Mouse (Mus musculus): ENCODE results near the gene Rassf1. TPM values are rescaled to one million over a fixed set of nuclear protein-coding genes. Genes with fewer than 3 reads are reported as not detected.
A peak's percentile ranks its signal among the peaks of the same experiment; 100 is the strongest.
"Not testable (repeated sequence)": the region's sequence is repeated elsewhere in the genome, so short reads cannot be mapped to it uniquely, and the experiment has no call there.

Gene Rassf1
- polyA plus RNA-seq, 1 experiment from 2014 or later, result 66.5 TPM

DNA sequence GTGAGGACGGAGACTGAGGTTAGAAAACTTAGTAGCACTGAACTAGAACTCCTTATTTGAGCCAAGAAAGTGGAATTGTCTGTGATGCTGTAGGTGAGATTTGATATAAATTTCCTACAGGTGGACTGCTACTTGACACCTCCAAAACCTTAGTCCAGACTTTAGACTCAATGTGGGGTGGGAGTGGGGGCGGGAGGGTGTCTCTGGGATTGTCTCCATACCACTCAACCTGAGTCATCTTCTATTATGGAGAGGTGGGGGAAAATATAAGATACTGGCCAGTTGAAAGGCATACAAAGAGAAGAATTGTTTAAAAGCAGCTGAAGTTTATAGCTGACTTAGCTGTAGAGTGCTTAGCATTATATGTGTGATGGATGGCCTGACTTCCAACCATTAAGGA lies 4.3 kb downstream of the Rassf1 start:
- ATAC-seq (ENCODE audit: low read depth), result no peak

DNA sequence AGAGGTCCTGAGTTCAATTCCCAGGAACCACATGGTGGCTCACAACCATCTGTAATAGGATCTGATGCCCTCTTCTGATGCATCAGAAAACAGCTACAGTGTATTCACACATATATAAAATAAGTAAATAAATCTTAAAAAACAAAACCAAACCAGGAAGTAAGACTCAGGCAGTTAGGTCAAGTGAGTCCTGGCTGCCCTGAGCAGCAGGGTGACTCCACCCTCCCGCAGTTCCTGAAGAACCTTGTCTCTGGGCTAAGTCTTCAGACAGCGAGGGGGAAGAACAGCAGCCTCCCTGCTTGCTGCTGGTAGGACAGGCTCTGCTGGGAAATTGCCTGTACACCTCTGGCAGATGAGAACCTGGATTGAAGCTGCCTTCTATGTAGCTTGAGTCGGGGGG lies 5.0 kb downstream of the Rassf1 start:
- H3K9ac ChIP-seq (ENCODE audit: low read depth, low read length), result peak overlapping the region; percentile 92; the same call in 1 of the 2 replicates
- 69% methylated on average over 3 of the region's 3 CpGs for WGBS
- ATAC-seq (ENCODE audit: low read depth), result no peak

More for the DNA sequence above, 4.3 kb downstream of the Rassf1 start:
- peak overlapping the region; percentile 90 for H3K4me2 ChIP-seq (ENCODE audit: low read depth, low read length)
- H3K4me3 ChIP-seq (ENCODE audit: low read depth, low read length), result peak overlapping the region; percentile 83
- WGBS, result 42% methylated on average over 2 of the region's 2 CpGs
- no peaks in the 10 kb centered on the region for H3K27me3 ChIP-seq (replicated peaks; ENCODE audit: control insufficient read depth, insufficient read depth, low read length)
- peak overlapping the region; percentile 98 for H3K27ac ChIP-seq (replicated peaks; ENCODE audit: low read depth, low read length)
- peaks cover 43% of the 10 kb centered on the region for H3K4me1 ChIP-seq (ENCODE audit: control insufficient read depth, insufficient read depth, low read length)
- H3K9me3 ChIP-seq (ENCODE audit: control insufficient read depth, low read length), result no peaks in the 10 kb centered on the region
- no peak for DNase-seq (ENCODE audit: low spot score)
- H3K36me3 ChIP-seq (ENCODE audit: control insufficient read depth, insufficient read depth, low read length), result peaks cover 42% of the 10 kb centered on the region
- H3K9ac ChIP-seq (ENCODE audit: low read depth, low read length), result peak overlapping the region; percentile 92

DNA sequence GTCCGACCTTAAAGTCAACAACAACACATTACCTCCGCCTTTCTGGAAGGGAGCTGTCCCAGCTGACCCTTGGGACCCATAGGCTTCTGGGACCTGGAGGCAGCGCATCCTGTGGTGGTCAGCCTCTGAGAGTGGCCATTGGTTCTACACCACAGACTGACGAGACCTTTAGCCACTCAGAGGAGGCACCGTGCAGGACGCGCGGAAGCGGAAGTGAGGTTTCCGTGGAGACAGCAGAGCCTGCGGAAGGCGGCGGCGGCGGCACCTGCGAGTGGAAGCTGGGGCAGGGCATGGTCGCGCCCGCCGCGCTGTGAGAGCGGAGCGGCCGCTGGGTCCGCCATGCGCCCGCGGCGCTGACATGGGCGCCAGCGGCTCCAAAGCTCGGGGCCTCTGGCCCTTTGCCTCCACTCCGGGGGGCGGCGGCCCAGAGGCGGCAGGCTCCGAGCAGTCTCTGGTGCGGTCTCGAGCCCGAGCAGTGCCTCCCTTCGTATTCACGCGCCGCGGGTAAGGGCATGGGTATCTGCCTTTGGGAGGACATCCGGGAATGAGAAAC lies 11.8 kb downstream of the Rassf1 start, which contains the start of gene Tusc2:
Gene Tusc2, plus strand, starts transcription at position 227 of the 553 bp plus-strand sequence.
- peak within 1 kb of the TSS; percentile 35; the same call in 1 of the 2 replicates for H3K27ac ChIP-seq (replicated peaks; ENCODE audit: low read depth, low read length)
- no peaks in the 10 kb centered on the region for H3K27me3 ChIP-seq (replicated peaks; ENCODE audit: control insufficient read depth, insufficient read depth, low read length)
- H3K9ac ChIP-seq (ENCODE audit: low read depth, low read length), result peak within 1 kb of the TSS; percentile 83
- H3K4me2 ChIP-seq (ENCODE audit: low read depth, low read length), result peak within 1 kb of the TSS; percentile 84
- H3K4me3 ChIP-seq (ENCODE audit: low read depth, low read length), result peak within 1 kb of the TSS; percentile 83
- 0% methylated on average over 26 of the region's 46 CpGs for WGBS
- peaks cover 17% of the 10 kb centered on the region for H3K4me1 ChIP-seq (ENCODE audit: control insufficient read depth, insufficient read depth, low read length)
- ATAC-seq (ENCODE audit: low read depth) (peak; percentile 96), DNase-seq (ENCODE audit: low spot score) (peak; percentile 97)
- peaks cover 65% of the 10 kb centered on the region for H3K36me3 ChIP-seq (ENCODE audit: control insufficient read depth, insufficient read depth, low read length)
- H3K9me3 ChIP-seq (ENCODE audit: control insufficient read depth, low read length), result no peaks in the 10 kb centered on the region

More for the DNA sequence above, 5.0 kb downstream of the Rassf1 start:
- peaks cover 37% of the 10 kb centered on the region for H3K4me1 ChIP-seq (ENCODE audit: control insufficient read depth, insufficient read depth, low read length)
- H3K27ac ChIP-seq (replicated peaks; ENCODE audit: low read depth, low read length), result no peak overlapping the region
- H3K4me3 ChIP-seq (ENCODE audit: low read depth, low read length), result peak overlapping the region; percentile 83
- H3K9me3 ChIP-seq (ENCODE audit: control insufficient read depth, low read length), result no peaks in the 10 kb centered on the region
- no peaks in the 10 kb centered on the region for H3K27me3 ChIP-seq (replicated peaks; ENCODE audit: control insufficient read depth, insufficient read depth, low read length)
- peak overlapping the region; percentile 90 for H3K4me2 ChIP-seq (ENCODE audit: low read depth, low read length)
- no peak for DNase-seq (ENCODE audit: low spot score)
- peaks cover 49% of the 10 kb centered on the region for H3K36me3 ChIP-seq (ENCODE audit: control insufficient read depth, insufficient read depth, low read length)

DNA sequence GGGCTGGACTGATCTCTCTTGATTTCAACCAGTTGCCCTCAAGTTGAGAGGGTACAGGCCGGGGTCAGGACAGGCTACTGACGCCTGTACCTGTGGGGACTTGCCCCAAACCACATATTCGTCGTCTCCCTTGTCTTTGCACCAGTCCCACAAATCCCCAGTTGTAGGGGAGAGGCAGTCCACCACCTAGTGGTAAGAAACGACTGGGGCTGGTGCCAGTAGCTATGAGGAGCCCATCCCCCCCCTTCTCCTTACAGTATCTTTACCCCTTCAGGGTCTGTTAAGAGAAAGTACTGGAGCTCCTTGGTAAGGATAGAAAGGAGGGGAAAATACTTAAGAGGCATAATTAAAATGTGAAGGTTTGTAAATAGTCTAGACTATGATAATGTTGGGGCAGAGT lies 14.2 kb downstream of the Rassf1 start:
- 46% methylated on average over 5 of the region's 5 CpGs for WGBS
- not testable (repeated sequence) for DNase-seq (ENCODE audit: low spot score); H3K9ac ChIP-seq (ENCODE audit: low read depth, low read length); H3K27me3 ChIP-seq (replicated peaks; ENCODE audit: control insufficient read depth, insufficient read depth, low read length); ATAC-seq (ENCODE audit: low read depth); H3K9me3 ChIP-seq (ENCODE audit: control insufficient read depth, low read length); H3K27ac ChIP-seq (replicated peaks; ENCODE audit: low read depth, low read length)
- peaks cover 25% of the 10 kb centered on the region for H3K4me1 ChIP-seq (ENCODE audit: control insufficient read depth, insufficient read depth, low read length)
- 0 out of 2 replicates have a peak overlapping the region, but pooled peaks have one; percentile 1 for H3K4me3 ChIP-seq (ENCODE audit: low read depth, low read length)
- H3K4me2 ChIP-seq (ENCODE audit: low read depth, low read length), result peak overlapping the region; percentile 10; the same call in 1 of the 2 replicates
- peaks cover 42% of the 10 kb centered on the region for H3K36me3 ChIP-seq (ENCODE audit: control insufficient read depth, insufficient read depth, low read length)

DNA sequence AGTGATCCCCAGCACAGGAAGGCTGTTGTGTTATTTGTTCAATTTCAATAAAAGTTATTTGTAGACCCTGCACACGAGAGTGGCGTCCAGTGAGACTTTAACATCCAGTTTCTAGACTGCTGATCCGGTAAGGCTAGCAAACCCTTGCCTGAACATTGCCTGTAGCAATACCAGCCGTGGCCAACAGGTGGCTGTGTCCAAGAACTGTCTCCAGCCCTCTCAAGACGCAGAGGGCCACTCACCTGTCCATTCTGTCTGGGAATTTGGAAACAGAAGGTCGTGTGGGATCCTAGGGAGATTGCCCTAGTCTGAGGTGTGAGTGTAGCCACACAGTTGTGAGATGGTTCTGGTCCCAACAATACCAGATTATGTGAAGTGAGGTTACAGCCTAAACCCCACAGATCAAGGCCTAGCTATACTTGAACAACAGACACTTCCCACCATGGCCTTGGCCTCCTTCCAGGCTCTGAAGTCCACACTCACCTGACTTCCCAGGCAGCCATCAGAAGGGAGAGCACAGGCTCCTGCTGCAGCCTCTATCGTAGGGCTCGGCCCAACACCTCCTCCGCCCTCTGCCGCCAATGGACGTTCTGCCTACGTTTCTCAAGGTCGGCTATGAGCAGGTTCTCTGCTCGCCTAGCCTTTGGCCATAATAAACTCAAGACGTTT lies 14.8 kb downstream of the Rassf1 start:
- H3K9ac ChIP-seq (ENCODE audit: low read depth, low read length), result no peak overlapping the region
- no peak for ATAC-seq (ENCODE audit: low read depth)

DNA sequence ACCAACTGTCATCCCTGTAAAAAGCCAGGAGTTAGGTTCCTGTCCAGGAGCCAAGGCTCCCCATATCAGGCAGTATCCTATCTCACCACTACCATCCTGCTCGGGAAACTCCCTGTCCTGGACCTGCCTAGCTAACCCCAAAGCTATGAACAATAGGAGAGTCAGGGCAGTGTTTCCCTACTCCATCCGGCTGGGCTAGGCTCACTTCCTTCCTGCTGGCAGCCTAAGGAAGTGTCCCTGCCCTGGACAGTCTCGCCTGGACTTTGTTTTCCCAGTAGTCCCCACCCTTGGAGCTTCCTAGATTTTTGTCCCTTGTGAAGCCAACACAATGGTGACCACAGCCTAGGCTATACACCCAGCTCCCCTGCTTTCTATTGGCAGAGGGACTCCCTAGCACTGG lies 15.5 kb downstream of the Rassf1 start:
- Histone ChIP-seq H3K27ac (replicated peaks; ENCODE audit: low read depth, low read length) (peak overlapping the region; percentile 88), H3K9me3 (ENCODE audit: control insufficient read depth, low read length) (no peaks in the 10 kb centered on the region), H3K27me3 (replicated peaks; ENCODE audit: control insufficient read depth, insufficient read depth, low read length) (no peaks in the 10 kb centered on the region), H3K4me1 (ENCODE audit: control insufficient read depth, insufficient read depth, low read length) (peaks cover 32% of the 10 kb centered on the region), H3K4me2 (ENCODE audit: low read depth, low read length) (0 out of 2 replicates have a peak overlapping the region, but pooled peaks have one; percentile 63), H3K36me3 (ENCODE audit: control insufficient read depth, insufficient read depth, low read length) (peaks cover 41% of the 10 kb centered on the region), H3K4me3 (ENCODE audit: low read depth, low read length) (no peak overlapping the region), H3K9ac (ENCODE audit: low read depth, low read length) (no peak overlapping the region)
- DNase-seq (ENCODE audit: low spot score), result no peak
- no peak for ATAC-seq (ENCODE audit: low read depth)
- 51% methylated on average over 3 of the region's 3 CpGs for WGBS

More for the DNA sequence above, 14.8 kb downstream of the Rassf1 start:
- WGBS, result 59% methylated on average over 15 of the region's 15 CpGs
- Histone ChIP-seq H3K36me3 (ENCODE audit: control insufficient read depth, insufficient read depth, low read length) (peaks cover 42% of the 10 kb centered on the region), H3K4me1 (ENCODE audit: control insufficient read depth, insufficient read depth, low read length) (peaks cover 32% of the 10 kb centered on the region), H3K27me3 (replicated peaks; ENCODE audit: control insufficient read depth, insufficient read depth, low read length) (no peaks in the 10 kb centered on the region), H3K27ac (replicated peaks; ENCODE audit: low read depth, low read length) (no peak overlapping the region; the same call in 1 of the 2 replicates), H3K4me2 (ENCODE audit: low read depth, low read length) (peak overlapping the region; percentile 10; the same call in 1 of the 2 replicates), H3K9me3 (ENCODE audit: control insufficient read depth, low read length) (no peaks in the 10 kb centered on the region), H3K4me3 (ENCODE audit: low read depth, low read length) (0 out of 2 replicates have a peak overlapping the region, but pooled peaks have one; percentile 1)
- DNase-seq (ENCODE audit: low spot score), result peak; percentile 73

DNA sequence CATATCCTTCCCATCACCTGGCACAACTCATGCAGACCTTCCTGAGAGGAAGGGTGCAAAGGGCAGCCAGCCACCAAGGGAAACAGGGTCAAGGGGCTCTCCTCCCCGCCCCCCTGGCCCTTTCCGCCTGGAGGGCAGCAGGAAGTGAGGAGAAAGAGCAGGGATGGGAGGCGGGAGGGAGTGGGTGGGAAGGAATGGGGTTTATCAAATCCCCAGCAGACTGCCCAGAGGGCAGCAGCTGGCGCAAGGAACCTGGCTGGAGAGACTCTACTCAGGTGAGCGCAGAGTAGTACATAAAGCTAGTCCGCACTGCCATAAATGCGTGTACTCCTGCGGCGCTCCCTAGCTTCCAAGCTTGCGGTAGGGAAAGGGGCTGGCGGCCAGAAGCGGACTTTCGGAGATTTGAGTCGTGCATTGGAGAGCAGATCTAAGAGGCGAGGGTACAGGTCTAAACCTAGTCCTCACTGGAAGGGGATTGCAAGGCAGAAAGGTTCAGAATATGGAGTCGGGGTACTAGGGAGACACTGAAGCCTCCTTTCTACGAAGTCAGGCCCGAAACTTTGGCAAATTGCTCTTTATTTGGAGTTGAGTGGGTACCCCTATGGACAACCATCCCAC lies 16.5 kb downstream of the Rassf1 start, which contains the start of gene Hyal2:
Gene Hyal2, plus strand, starts transcription at position 244 of the 618 bp plus-strand sequence.
- Histone ChIP-seq H3K27ac (replicated peaks; ENCODE audit: low read depth, low read length) (peak within 1 kb of the TSS; percentile 88), H3K9me3 (ENCODE audit: control insufficient read depth, low read length) (no peaks in the 10 kb centered on the region), H3K9ac (ENCODE audit: low read depth, low read length) (peak within 1 kb of the TSS; percentile 66), H3K4me1 (ENCODE audit: control insufficient read depth, insufficient read depth, low read length) (peaks cover 32% of the 10 kb centered on the region), H3K27me3 (replicated peaks; ENCODE audit: control insufficient read depth, insufficient read depth, low read length) (no peaks in the 10 kb centered on the region), H3K4me3 (ENCODE audit: low read depth, low read length) (peak within 1 kb of the TSS; percentile 52), H3K36me3 (ENCODE audit: control insufficient read depth, insufficient read depth, low read length) (peaks cover 45% of the 10 kb centered on the region), H3K4me2 (ENCODE audit: low read depth, low read length) (peak within 1 kb of the TSS; percentile 63)
- ATAC-seq (ENCODE audit: low read depth) (no peak), DNase-seq (ENCODE audit: low spot score) (no peak)
- 9% methylated on average over 18 of the region's 18 CpGs for WGBS
